Mouse (Mus musculus) limb, embryonic 14.5 days (tissue): Measurements from ENCODE around the gene Enc1. TPM values are rescaled to one million over a fixed set of nuclear protein-coding genes. Genes with fewer than 3 reads are reported as not detected.

Source experiments
- ATAC-seq: fragments of 200-750 bp; cut with Nextera tagmentation; 2 replicates; pipeline ENCODE4 v1.8.0; 2017; ENCODE audit warnings: low read depth, moderate number of reproducible peaks, moderate TSS enrichment; ENCODE audit not compliant: low FRiP score
- DNase-seq: peaks from one replicate; pipeline ENCODE4 v3.0.0-alpha.2; 2015; ENCODE audit warnings: low spot score
- H3K27ac ChIP-seq: fragments of 300-500 bp; sonication (generic); replicated peaks from 2 replicates; pipeline ENCODE4 v1.5.1; 2014; ENCODE audit warnings: low read depth, mild to moderate bottlenecking, low read length, moderate library complexity, mixed read lengths
- H3K27me3 ChIP-seq: fragments of 300-500 bp; sonication (generic); 2 replicates; pipeline ENCODE4 v1.6.1; 2014; ENCODE audit warnings: low read length, mixed read lengths; ENCODE audit not compliant: control insufficient read depth, insufficient read depth
- H3K36me3 ChIP-seq: fragments of 300-500 bp; sonication (generic); 2 replicates; pipeline ENCODE4 v1.6.1; 2014; ENCODE audit warnings: mild to moderate bottlenecking, low read length, moderate library complexity, mixed read lengths; ENCODE audit not compliant: control insufficient read depth, insufficient read depth
- H3K4me1 ChIP-seq: fragments of 300-500 bp; sonication (generic); 2 replicates; pipeline ENCODE4 v1.6.1; 2014; ENCODE audit warnings: antibody characterized with exemption, low read length, mixed read lengths; ENCODE audit not compliant: control insufficient read depth, insufficient read depth
- H3K4me2 ChIP-seq: fragments of 300-500 bp; sonication (generic); replicated peaks from 2 replicates; pipeline ENCODE4 v1.6.1; 2014; ENCODE audit warnings: low read depth, mild to moderate bottlenecking, low read length, moderate library complexity; ENCODE audit not compliant: severe bottlenecking
- H3K4me3 ChIP-seq: fragments of 300-500 bp; sonication (generic); replicated peaks from 2 replicates; pipeline ENCODE4 v1.5.1; 2014; ENCODE audit warnings: low read length
- H3K9ac ChIP-seq: fragments of 300-500 bp; sonication (generic); 2 replicates; pipeline ENCODE4 v1.6.1; 2014; ENCODE audit warnings: mild to moderate bottlenecking, low read depth, low read length, moderate library complexity; ENCODE audit not compliant: severe bottlenecking
- H3K9me3 ChIP-seq: fragments of 300-500 bp; sonication (generic); 2 replicates; pipeline ENCODE4 v1.6.1; 2016; ENCODE audit warnings: low read length; ENCODE audit not compliant: control insufficient read depth
- POLR2A ChIP-seq: fragments of 200-500 bp; IDR thresholded peaks from 2 replicates; pipeline ENCODE4 v1.8.0; 2012; ENCODE audit warnings: inconsistent platforms, mild to moderate bottlenecking, moderate library complexity, borderline replicate concordance; ENCODE audit not compliant: insufficient read depth, insufficient read length; ENCODE audit errors: extremely low read depth
- WGBS: fragments of 180-500 bp; shearing (Covaris S2); extraction: QIAGEN DNeasy Blood & Tissue Kit; methylation state at CpG from one replicate; pipeline ENCODE4 v1.1.7; 2014; 5-methylcytosine and 5-hydroxymethylcytosine counted together
- polyA plus RNA-seq, 2 experiments: library from polyadenylated mRNA; depleted of rRNA in 1 of 2; stranded (reverse) in 1 of 2; unstranded in 1 of 2; fragments of >200 nt; fragmentation: Nextera tagmentation in 1 of 2; extraction: Ambion mirVana in 1 of 2; gene quantifications; 2 replicates each; pipeline versions ENCODE4 v1.2.1 to v1.2.3; 2012 to 2014

Gene Enc1
- polyA plus RNA-seq, 2 experiments = 8.9 to 33.5 TPM

DNA sequence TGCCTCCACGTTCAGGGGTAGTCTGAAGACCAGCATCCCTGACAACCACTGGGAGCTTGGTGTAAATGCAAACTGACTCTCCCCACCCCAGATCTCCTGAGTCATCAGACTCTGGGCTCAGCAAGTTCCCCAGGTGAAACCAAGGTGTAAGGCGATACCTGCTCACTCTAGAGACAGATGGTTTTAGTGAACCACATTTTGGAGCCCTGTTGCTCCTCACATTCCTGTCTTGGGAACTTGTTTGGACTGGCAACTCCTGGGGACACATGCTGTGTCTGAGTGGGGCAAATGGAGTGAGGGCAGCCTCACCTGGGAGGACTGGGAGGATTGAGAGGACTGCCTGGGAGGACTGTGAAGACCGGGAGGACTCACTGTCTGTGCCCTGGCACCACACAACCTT lies 13.1 kb upstream of the Enc1 start:
- no peak for TF ChIP-seq POLR2A
- no peaks in the 10 kb centered on the region for H3K4me1 ChIP-seq
- H3K27ac ChIP-seq = no peak overlapping the region
- H3K9me3 ChIP-seq = no peaks in the 10 kb centered on the region
- H3K9ac ChIP-seq = no peak overlapping the region
- no peaks in the 10 kb centered on the region for H3K36me3 ChIP-seq
- no peak overlapping the region for H3K4me2 ChIP-seq
- H3K4me3 ChIP-seq = no peak overlapping the region
- WGBS = 92% methylated on average over 3 of the region's 3 CpGs
- ATAC-seq (no peak), DNase-seq (no peak)
- H3K27me3 ChIP-seq = no peaks in the 10 kb centered on the region

- 71% methylated on average over 3 of the region's 3 CpGs for WGBS
- no peaks in the 10 kb centered on the region for H3K9me3 ChIP-seq
- TF ChIP-seq POLR2A = no peak
- no peak overlapping the region for H3K27ac ChIP-seq
- no peaks in the 10 kb centered on the region for H3K4me1 ChIP-seq
- H3K27me3 ChIP-seq = no peaks in the 10 kb centered on the region
- no peak overlapping the region for H3K4me2 ChIP-seq
- no peak overlapping the region for H3K9ac ChIP-seq
- DNase-seq (no peak), ATAC-seq (no peak)
- no peak overlapping the region for H3K4me3 ChIP-seq
- no peaks in the 10 kb centered on the region for H3K36me3 ChIP-seq
Measured at GRCm38 (mm10) chr13:97230101-97230500, 10.8 kb upstream of the Enc1 start.

DNA sequence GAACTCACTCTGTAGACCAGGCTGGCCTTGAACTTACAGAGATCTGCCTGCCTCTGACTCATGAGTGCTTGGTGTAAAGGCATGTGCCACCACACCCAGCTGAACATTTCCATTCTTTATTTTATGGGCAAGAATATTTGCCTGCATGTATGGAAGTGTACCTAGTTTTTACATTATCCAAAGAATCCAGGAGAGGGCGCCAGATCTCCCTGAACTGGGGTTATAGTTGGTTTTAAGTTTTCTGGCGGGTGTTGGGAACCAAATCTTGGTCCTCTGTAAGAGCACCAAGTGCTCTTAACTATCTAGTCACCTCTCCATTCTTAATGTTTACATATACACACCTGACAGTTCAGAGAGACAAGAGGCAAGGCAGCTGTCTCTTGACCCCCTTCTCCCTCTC lies 7.8 kb upstream of the Enc1 start:
- DNase-seq (no peak), ATAC-seq (no peak)
- Histone ChIP-seq H3K4me2 (no peak overlapping the region), H3K4me1 (peaks cover 3% of the 10 kb centered on the region; the same call in 1 of the 2 replicates), H3K36me3 (no peaks in the 10 kb centered on the region), H3K4me3 (no peak overlapping the region), H3K27ac (no peak overlapping the region), H3K9me3 (no peaks in the 10 kb centered on the region), H3K9ac (no peak overlapping the region), H3K27me3 (no peaks in the 10 kb centered on the region)
- TF ChIP-seq POLR2A = no peak
- WGBS = 75% methylated on average over 2 of the region's 2 CpGs

DNA sequence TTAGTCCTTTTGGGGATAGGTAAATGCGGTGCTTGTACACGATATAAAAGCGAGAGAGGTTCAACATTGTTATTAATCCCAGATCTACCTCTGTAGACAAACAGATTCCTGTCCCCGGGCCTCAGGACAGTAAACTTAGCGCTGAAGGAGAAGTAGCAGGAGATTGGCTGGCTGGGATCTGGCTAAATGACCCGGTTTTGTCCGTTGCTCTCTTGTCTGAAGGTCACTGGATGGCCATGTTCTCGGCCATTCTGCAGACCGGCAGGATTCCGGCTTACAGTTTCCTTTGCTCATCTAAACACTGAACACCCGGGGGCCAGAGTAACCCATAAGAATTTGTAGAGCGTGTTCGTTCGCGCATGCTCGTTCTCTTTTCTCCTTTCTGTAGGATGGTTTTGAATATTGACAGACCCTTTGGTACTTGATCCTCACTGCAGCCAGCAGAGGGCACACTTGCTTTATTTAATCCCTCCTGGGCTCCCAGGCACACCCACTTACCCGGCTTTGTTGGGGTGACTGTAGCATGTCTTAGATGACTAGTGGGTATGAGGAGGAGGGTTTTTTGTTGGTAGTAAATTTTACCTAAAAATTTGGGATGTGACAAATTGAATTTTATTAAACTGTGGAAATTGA lies 6.0 kb upstream of the Enc1 start:
- peak; percentile 75; the same call in 1 of the 2 replicates for ATAC-seq
- H3K27ac ChIP-seq = no peak overlapping the region
- no peaks in the 10 kb centered on the region for H3K9me3 ChIP-seq
- TF ChIP-seq POLR2A = no peak
- no peaks in the 10 kb centered on the region for H3K27me3 ChIP-seq
- 12% methylated on average over 17 of the region's 17 CpGs for WGBS
- H3K4me1 ChIP-seq = peaks cover 13% of the 10 kb centered on the region
- DNase-seq = peak; percentile 92
- no peaks in the 10 kb centered on the region for H3K36me3 ChIP-seq
- peak overlapping the region; percentile 36; the same call in 1 of the 2 replicates for H3K9ac ChIP-seq
- H3K4me2 ChIP-seq = peak overlapping the region; percentile 46
- peak overlapping the region; percentile 26 for H3K4me3 ChIP-seq

- 27% methylated on average over 6 of the region's 6 CpGs for WGBS
- Histone ChIP-seq H3K4me1 (peaks cover 13% of the 10 kb centered on the region), H3K4me3 (no peak overlapping the region), H3K9ac (no peak overlapping the region), H3K36me3 (no peaks in the 10 kb centered on the region), H3K4me2 (no peak overlapping the region), H3K27me3 (no peaks in the 10 kb centered on the region), H3K9me3 (no peaks in the 10 kb centered on the region), H3K27ac (no peak overlapping the region)
- no peak for TF ChIP-seq POLR2A
- DNase-seq (peak; percentile 42), ATAC-seq (no peak)
Measured at GRCm38 (mm10) chr13:97235911-97236310, 5.0 kb upstream of the Enc1 start.
